Mouse (Mus musculus): ENCODE results near the gene Sema7a. TPM values are rescaled to one million over a fixed set of nuclear protein-coding genes. Genes with fewer than 3 reads are reported as not detected.

Sema7a gene
- total and polyA plus RNA-seq, 3 experiments, result 0.03 TPM; not detected in 2

DNA sequence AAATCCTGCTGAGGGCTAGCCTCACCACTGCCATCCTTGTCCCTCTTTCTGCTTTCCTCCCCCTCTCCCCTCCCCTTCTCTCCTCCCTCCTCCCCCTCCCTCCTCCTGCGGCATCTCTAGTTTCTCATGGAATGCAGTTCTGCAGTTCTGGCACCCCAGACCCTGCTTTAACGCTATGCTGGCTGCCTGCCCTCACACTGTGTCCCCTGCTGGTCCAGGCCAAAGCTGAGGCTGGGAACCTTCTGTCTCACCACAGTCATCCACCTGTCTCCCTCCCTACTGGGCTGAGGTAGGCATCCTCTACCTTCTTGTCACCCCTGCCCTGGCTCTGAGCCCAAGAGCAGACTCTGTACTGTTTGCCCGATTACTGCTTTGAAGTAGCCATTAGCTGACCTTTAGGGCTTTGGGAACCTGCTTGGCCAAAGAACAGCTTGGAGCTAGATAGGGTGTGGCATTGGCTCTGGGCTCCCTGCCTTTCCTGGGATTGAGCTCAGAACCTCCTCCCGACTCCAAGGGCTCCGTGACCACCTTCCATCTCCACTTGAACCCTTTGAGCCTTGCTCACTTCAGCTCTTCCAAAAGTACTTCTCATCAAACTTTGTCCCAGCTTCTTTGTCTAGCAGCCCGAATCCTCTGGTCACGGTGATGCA lies 7.6 kb downstream of the Sema7a start:
- H3K9me3 ChIP-seq (replicated peaks; ENCODE audit: insufficient read depth, low read length), result no peaks in the 10 kb centered on the region
- no peaks in the 10 kb centered on the region for H3K36me3 ChIP-seq (ENCODE audit: control insufficient read depth in 1 of 2, insufficient read depth in 2 of 2, low read length in 2 of 2)
- H3K4me1 ChIP-seq (ENCODE audit: control insufficient read depth in 1 of 2, insufficient read depth in 2 of 2, low read length in 2 of 2), result no peaks in the 10 kb centered on the region
- TF ChIP-seq ETS1 (IDR thresholded peaks at IDR 0.05; ENCODE audit: low read depth, low read length) (no peak), USF1 (IDR thresholded peaks at IDR 0.05; ENCODE audit: low read depth, low read length) (no peak)
- no peak overlapping the region for H3K9ac ChIP-seq (ENCODE audit: control insufficient read depth, low read depth, low read length, poor library complexity, severe bottlenecking)
- no peak for DNase-seq (ENCODE audit: low read depth, low spot score)
- no peaks in the 10 kb centered on the region for H3K79me2 ChIP-seq (ENCODE audit: control insufficient read depth, insufficient read depth, low read length, poor library complexity)
- H3K27me3 ChIP-seq (ENCODE audit: control insufficient read depth in 1 of 2, insufficient read depth in 2 of 2, low read length in 2 of 2), result peaks cover 0 to 4% of the 10 kb centered on the region in 2 experiments; a peak in 2 of 4 replicates
- H3K27ac ChIP-seq (ENCODE audit: control insufficient read depth, low read depth, low read length), result no peak overlapping the region
- no peak overlapping the region for H3K4me3 ChIP-seq (ENCODE audit: control insufficient read depth in 1 of 2, insufficient read depth in 1 of 2, low read depth in 2 of 2, low read length in 2 of 2)

DNA sequence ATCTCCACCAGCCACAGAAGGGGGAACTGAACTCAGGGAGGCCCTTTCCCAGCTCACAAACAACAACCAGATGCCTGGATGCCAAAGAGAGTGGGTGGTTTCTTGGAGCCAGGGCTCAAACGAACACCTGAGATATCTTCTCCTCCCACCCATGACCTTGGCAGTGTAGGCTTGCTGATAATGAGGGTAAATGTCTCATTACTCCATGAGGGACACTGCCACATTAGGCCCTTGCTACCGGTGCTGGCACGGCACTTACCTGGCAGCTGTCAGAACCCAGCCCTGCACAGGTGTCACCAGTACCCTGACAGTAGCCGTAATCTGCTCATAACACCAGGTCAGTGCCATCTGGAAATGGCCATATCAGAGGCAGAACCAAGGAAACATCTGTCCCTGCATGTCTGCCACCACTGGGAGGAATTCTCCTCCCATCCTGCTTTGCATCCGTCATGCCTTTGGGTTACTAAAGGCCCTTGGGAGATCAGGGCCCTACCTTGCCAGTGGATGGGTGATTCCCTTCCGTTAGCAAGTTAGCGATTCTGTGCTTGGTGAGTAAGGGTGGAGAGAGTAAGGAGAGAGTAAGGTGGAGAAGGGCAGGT lies 8.5 kb downstream of the Sema7a start:
- H3K27me3 ChIP-seq (ENCODE audit: control insufficient read depth in 1 of 2, insufficient read depth in 2 of 2, low read length in 2 of 2), result peaks cover 0 to 4% of the 10 kb centered on the region in 2 experiments; a peak in 2 of 4 replicates
- TF ChIP-seq ZC3H11A (IDR thresholded peaks at IDR 0.05; ENCODE audit: low read depth, low read length), result no peak
- no peak for TF ChIP-seq MXI1 (IDR thresholded peaks at IDR 0.05; ENCODE audit: low read depth, low read length)
- TF ChIP-seq ZMIZ1 (IDR thresholded peaks at IDR 0.05; ENCODE audit: low read depth, low read length), result no peak
- no peak for TF ChIP-seq CHD1 (IDR thresholded peaks at IDR 0.05; ENCODE audit: low read depth, low read length)
- TF ChIP-seq SMC3 (IDR thresholded peaks at IDR 0.05; ENCODE audit: low read depth, low read length), result no peak
- TF ChIP-seq KAT2A (conservative IDR thresholded peaks at IDR 0.05; ENCODE audit: low read depth, low read length), result no peak
- no peak for TF ChIP-seq ZNF384 (IDR thresholded peaks at IDR 0.05; ENCODE audit: low read depth, low read length)
- no peak for TF ChIP-seq POLR2AphosphoS2 (IDR thresholded peaks at IDR 0.05; ENCODE audit: low read length)
- no peak for TF ChIP-seq EP300 (IDR thresholded peaks at IDR 0.05; ENCODE audit: low read depth in 1 of 2, low read length in 2 of 2)
- TF ChIP-seq MEF2A (IDR thresholded peaks at IDR 0.05; ENCODE audit: extremely low read depth, insufficient replicate concordance, low read depth, low read length, poor library complexity, severe bottlenecking), result no peak
- no peak for TF ChIP-seq NELFE (IDR thresholded peaks at IDR 0.05; ENCODE audit: low read depth, low read length)
- no peak for TF ChIP-seq POLR2AphosphoS5 (IDR thresholded peaks at IDR 0.05; ENCODE audit: borderline replicate concordance, low read depth, low read length)
- no peak for DNase-seq (ENCODE audit: low read depth, low spot score)
- no peaks in the 10 kb centered on the region for H3K36me3 ChIP-seq (ENCODE audit: control insufficient read depth in 1 of 2, insufficient read depth in 2 of 2, low read length in 2 of 2)
- no peak overlapping the region for H3K4me3 ChIP-seq (ENCODE audit: control insufficient read depth in 1 of 2, insufficient read depth in 1 of 2, low read depth in 2 of 2, low read length in 2 of 2)
- no peaks in the 10 kb centered on the region for H3K4me1 ChIP-seq (ENCODE audit: control insufficient read depth in 1 of 2, insufficient read depth in 2 of 2, low read length in 2 of 2)
- no peaks in the 10 kb centered on the region for H3K79me2 ChIP-seq (ENCODE audit: control insufficient read depth, insufficient read depth, low read length, poor library complexity)
- H3K27ac ChIP-seq (ENCODE audit: control insufficient read depth, low read depth, low read length), result no peak overlapping the region
- no peak overlapping the region for H3K9ac ChIP-seq (ENCODE audit: control insufficient read depth, low read depth, low read length, poor library complexity, severe bottlenecking)
- no peaks in the 10 kb centered on the region for H3K9me3 ChIP-seq (replicated peaks; ENCODE audit: insufficient read depth, low read length)

All from MEL (cell line).